Mouse (Mus musculus): ENCODE measurements around the gene Timp4.

- TF ChIP-seq CTCF (IDR thresholded peaks at IDR 0.05; ENCODE audit: insufficient read depth, low read length): no peak
- no peak for TF ChIP-seq POLR2A (IDR thresholded peaks at IDR 0.05; ENCODE audit: borderline replicate concordance, extremely low read depth, low read depth, low read length)
These were observed 51.3 kb downstream of the Timp4 start for GRCm38 (mm10) chr6:115200753-115201152.

Measured in lung, adult 2 months (tissue).